Mouse (Mus musculus) liver, adult 2 months (tissue): ENCODE measurements around the gene Cenpe. TPM values are rescaled to one million over a fixed set of nuclear protein-coding genes. Genes with fewer than 3 reads are reported as not detected.

Source experiments
- DNase-seq: peaks from one replicate; pipeline ENCODE4 v3.0.0-alpha.2; 2011; ENCODE audit warnings: low read depth, low spot score; ENCODE audit errors: extremely low read depth
- H3K27ac ChIP-seq: fragments of 200-500 bp; replicated peaks from 2 replicates; pipeline ENCODE4 v1.5.1; 2012; ENCODE audit warnings: low read depth, mild to moderate bottlenecking, control low read depth, inconsistent platforms, low read length; ENCODE audit not compliant: insufficient read depth
- H3K27me3 ChIP-seq: fragments of 200-500 bp; 2 replicates; pipeline ENCODE4 v1.6.1; 2012; ENCODE audit warnings: mild to moderate bottlenecking, moderate library complexity, low read length, inconsistent platforms; ENCODE audit not compliant: control insufficient read depth, insufficient read depth
- H3K36me3 ChIP-seq: fragments of 200-500 bp; 2 replicates; pipeline ENCODE4 v1.6.1; 2012; ENCODE audit warnings: low read length, inconsistent platforms; ENCODE audit not compliant: control insufficient read depth, insufficient read depth
- H3K4me1 ChIP-seq: fragments of 200-500 bp; 2 replicates; pipeline ENCODE4 v1.6.1; 2011; ENCODE audit warnings: low read length; ENCODE audit not compliant: control insufficient read depth, insufficient read depth
- H3K4me3 ChIP-seq: fragments of 200-500 bp; 2 replicates; pipeline ENCODE4 v1.5.1; 2011; ENCODE audit warnings: low read depth, mild to moderate bottlenecking, control low read depth, low read length, moderate library complexity; ENCODE audit not compliant: insufficient read depth
- H3K79me2 ChIP-seq: fragments of 200-500 bp; 2 replicates; pipeline ENCODE4 v1.6.1; 2012; ENCODE audit warnings: inconsistent platforms, mild to moderate bottlenecking, low read length, moderate library complexity; ENCODE audit not compliant: control insufficient read depth, insufficient read depth
- H3K9ac ChIP-seq: fragments of 200-500 bp; 2 replicates; pipeline ENCODE4 v1.6.1; 2012; ENCODE audit warnings: low read depth, mild to moderate bottlenecking, control low read depth, inconsistent platforms, low read length
- CTCF ChIP-seq: fragments of 200-500 bp; IDR thresholded peaks from 2 replicates; pipeline ENCODE4 v1.5.1; 2011; ENCODE audit warnings: low read depth, low read length, control low read depth
- POLR2A ChIP-seq: fragments of 200-500 bp; IDR thresholded peaks from 2 replicates; pipeline ENCODE4 v1.6.1; 2011; ENCODE audit warnings: low read length, control low read depth; ENCODE audit not compliant: insufficient read depth; ENCODE audit errors: extremely low read depth
- WGBS: fragments of 180-500 bp; shearing (Covaris S2); methylation state at CpG from one replicate; pipeline ENCODE4 v1.1.7; 2018; 5-methylcytosine and 5-hydroxymethylcytosine counted together
- polyA plus RNA-seq: library from polyadenylated mRNA; depleted of rRNA; stranded (reverse); fragments of >200 nt; gene quantifications from 2 replicates; pipeline ENCODE4 v1.2.3, GENCODE M21; 2012
- total RNA-seq: library from RNA; depleted of rRNA; stranded (reverse); fragments of >200 nt; gene quantifications from 2 replicates; pipeline ENCODE4 v1.2.3, GENCODE M21; 2014

The Cenpe gene
- total and polyA plus RNA-seq, 2 experiments, result 0.01 to 0.18 TPM

DNA sequence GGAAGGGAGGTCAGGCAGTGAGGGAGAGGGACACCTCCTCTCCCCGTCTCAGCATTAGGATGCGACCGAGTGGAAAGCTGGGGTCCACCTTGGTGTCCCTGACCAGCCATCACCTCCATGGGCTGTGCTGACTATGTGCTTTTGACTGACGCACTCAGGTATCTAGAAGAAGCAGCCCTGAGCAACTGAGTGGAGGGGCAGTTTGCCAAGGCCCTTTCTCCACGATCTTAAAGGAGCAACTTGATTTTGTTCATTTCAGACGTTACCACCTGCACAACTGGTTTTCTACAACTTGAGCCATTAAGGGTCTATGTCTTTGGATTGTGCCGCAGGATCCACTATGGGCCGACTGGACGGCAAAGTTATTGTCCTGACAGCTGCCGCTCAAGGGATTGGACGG, 72.9 kb downstream of the Cenpe start:
- Histone ChIP-seq H3K36me3 (no peaks in the 10 kb centered on the region), H3K79me2 (no peaks in the 10 kb centered on the region), H3K27ac (no peak overlapping the region), H3K27me3 (no peaks in the 10 kb centered on the region), H3K4me3 (no peak overlapping the region), H3K9ac (no peak overlapping the region), H3K4me1 (0 out of 2 replicates have a peak, but pooled peaks cover 4% of the 10 kb centered on the region)
- 91% methylated on average over 11 of the region's 11 CpGs for WGBS
- no peak for DNase-seq
- TF ChIP-seq POLR2A, result no peak
- no peak for TF ChIP-seq CTCF

DNA sequence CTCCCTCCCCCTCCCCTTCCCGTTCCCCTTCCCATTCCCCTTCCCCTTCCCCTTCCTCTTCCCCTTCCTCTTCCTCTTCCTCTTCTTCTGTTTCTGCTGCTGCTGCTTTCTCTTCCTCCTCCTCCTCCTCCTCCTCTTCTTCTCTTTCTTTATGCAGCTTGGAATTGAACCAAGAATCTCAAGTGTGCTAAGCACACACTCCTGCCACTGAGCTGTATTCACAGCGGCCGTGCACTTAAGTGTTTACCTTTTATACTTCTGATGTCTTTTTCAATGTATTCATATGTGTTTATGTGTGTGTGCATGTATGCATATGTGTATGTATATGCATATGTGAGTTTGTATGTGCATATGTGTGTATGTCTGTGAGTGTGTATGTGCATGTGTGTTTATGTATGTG, 73.5 kb downstream of the Cenpe start:
- WGBS, result 78% methylated on average over 3 of the region's 3 CpGs
- Histone ChIP-seq H3K36me3 (no peaks in the 10 kb centered on the region), H3K79me2 (no peaks in the 10 kb centered on the region), H3K9ac (no peak overlapping the region), H3K27ac (no peak overlapping the region), H3K4me3 (no peak overlapping the region), H3K4me1 (0 out of 2 replicates have a peak, but pooled peaks cover 4% of the 10 kb centered on the region), H3K27me3 (no peaks in the 10 kb centered on the region)
- DNase-seq, result no peak
- TF ChIP-seq CTCF (no peak), POLR2A (no peak)

DNA sequence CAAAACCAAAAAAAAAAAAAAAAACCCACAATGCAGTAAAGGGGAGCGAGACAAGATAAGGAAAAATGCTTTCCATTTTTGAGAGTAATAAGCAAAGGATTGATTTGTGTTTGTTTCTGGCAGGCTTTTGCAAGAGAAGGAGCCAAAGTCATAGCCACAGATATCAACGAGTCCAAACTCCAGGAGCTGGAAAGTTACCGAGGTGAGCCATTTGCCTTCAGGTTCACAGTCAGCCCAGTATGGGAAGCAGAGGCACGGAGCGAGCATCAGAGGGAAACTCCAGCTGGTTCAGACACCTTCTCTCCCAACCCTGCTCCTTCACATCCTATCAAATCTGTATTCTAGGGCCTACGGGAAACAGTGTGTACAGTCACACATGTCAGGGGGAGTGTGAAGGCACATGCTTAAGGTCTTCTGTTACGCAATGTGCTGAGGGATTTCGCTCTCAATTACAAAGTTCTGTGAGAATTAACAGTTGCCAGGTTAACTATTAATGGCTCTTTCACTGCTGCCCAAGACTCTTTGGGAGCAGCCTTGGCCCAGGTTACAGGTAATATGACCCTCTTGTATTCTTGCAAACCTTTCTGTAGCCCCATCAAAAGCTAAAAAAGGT, 75.9 kb downstream of the Cenpe start:
- H3K4me1 ChIP-seq, result 0 out of 2 replicates have a peak, but pooled peaks cover 4% of the 10 kb centered on the region
- no peak for TF ChIP-seq CTCF
- no peak for TF ChIP-seq POLR2A
- 18% methylated on average over 8 of the region's 8 CpGs for WGBS
- H3K4me3 ChIP-seq, result no peak overlapping the region
- peak; percentile 94 for DNase-seq
- no peaks in the 10 kb centered on the region for H3K36me3 ChIP-seq
- peak overlapping the region; percentile 18; the same call in 1 of the 2 replicates for H3K9ac ChIP-seq
- H3K27me3 ChIP-seq, result no peaks in the 10 kb centered on the region
- no peaks in the 10 kb centered on the region for H3K79me2 ChIP-seq
- peak overlapping the region; percentile 84 for H3K27ac ChIP-seq

DNA sequence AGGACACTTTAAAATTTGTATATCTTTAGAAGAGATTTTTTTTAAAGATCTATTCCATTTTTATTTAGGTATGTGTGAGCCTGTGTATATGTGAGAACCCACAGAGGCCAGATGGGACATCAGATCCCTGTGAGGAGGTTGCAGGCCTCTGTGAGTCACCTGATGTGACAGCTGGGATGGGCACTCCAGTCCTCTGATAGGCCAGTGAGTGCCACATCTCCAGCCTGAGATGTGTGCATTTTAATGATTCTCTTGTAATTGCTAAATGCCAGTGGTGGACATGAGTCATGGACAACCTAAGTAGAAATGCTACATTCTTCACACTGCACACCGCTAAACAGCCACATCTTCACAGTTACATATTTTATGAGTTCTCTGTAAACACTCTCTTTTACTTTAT, 76.8 kb downstream of the Cenpe start:
- peak overlapping the region; percentile 54 for H3K27ac ChIP-seq
- WGBS, result 94% methylated on average over 1 of the region's 1 CpGs
- TF ChIP-seq POLR2A (no peak), CTCF (no peak)
- H3K4me1 ChIP-seq, result 0 out of 2 replicates have a peak, but pooled peaks cover 4% of the 10 kb centered on the region
- no peaks in the 10 kb centered on the region for H3K27me3 ChIP-seq
- H3K36me3 ChIP-seq, result no peaks in the 10 kb centered on the region
- no peaks in the 10 kb centered on the region for H3K79me2 ChIP-seq
- H3K9ac ChIP-seq, result no peak overlapping the region
- DNase-seq, result no peak
- no peak overlapping the region for H3K4me3 ChIP-seq

DNA sequence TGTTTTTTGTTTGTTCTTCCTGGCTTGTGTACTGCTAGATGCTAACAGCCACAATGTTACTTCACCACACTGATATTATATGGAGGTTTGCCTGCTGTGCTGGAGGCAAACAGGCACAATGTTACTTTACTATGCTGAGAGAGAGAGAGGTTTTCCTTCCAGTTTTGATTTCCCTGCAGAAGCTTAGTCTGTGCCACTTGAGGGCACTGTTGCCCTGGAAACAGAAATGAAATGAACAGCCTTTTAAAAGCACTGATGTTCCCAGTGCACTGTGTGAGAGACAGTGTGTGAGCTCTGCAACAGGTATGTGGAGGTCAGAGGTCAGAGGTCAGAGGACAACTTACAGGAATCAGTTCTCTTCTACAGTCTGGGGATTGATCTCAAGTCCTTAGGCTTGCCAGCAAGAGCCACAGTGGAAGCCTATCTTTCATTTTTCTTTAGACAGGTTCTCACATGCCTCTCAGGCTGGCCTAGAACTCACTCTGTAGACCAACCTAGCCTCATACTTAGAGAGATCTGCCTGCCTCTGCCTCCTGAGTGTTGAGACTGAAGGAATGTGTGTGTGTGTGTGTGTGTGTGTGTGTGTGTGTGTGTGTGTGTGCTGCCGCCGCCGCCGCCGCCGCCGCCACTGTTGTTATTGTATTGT, 78.0 kb downstream of the Cenpe start:
- DNase-seq, result peak; percentile 72
- 0 out of 2 replicates have a peak, but pooled peaks cover 4% of the 10 kb centered on the region for H3K4me1 ChIP-seq
- no peak overlapping the region for H3K9ac ChIP-seq
- 100% methylated on average over 7 of the region's 7 CpGs for WGBS
- no peaks in the 10 kb centered on the region for H3K27me3 ChIP-seq
- no peak overlapping the region for H3K27ac ChIP-seq
- H3K4me3 ChIP-seq, result no peak overlapping the region
- TF ChIP-seq POLR2A (no peak), CTCF (peak; percentile 63)
- H3K79me2 ChIP-seq, result no peaks in the 10 kb centered on the region
- H3K36me3 ChIP-seq, result no peaks in the 10 kb centered on the region

DNA sequence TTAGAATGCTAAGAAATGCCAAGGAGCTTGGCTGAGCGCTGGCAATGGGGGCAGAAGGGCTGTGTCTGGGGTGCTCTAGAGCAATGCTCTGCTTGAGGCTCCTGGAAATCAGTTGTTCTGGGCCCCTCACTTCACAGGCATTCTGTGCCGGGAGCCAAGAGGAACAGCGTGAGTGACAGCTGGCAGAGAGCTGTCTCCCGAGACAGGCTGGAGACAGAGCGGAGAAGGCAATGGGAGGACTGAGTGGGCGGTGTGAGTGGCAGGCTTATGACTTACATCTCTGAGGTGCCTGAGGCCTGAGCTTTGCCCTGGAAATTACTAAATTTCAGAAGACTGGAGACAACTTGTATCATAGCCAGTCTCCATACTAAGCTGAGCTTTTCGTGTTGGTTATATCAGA, 81.4 kb downstream of the Cenpe start:
- no peak overlapping the region for H3K4me3 ChIP-seq
- WGBS, result 77% methylated on average over 7 of the region's 7 CpGs

More for the DNA sequence above, 81.4 kb downstream of the Cenpe start:
- Histone ChIP-seq H3K9ac (no peak overlapping the region), H3K27me3 (no peaks in the 10 kb centered on the region), H3K36me3 (no peaks in the 10 kb centered on the region), H3K4me1 (0 out of 2 replicates have a peak, but pooled peaks cover 4% of the 10 kb centered on the region), H3K27ac (no peak overlapping the region), H3K79me2 (no peaks in the 10 kb centered on the region)
- no peak for TF ChIP-seq CTCF
- TF ChIP-seq POLR2A, result no peak
- no peak for DNase-seq
